Mouse (Mus musculus): ENCODE data around the gene Iqsec1.

Gene Iqsec1

GRCm38 (mm10) chr6:90727826-90728225 lies 260.7 kb downstream of the Iqsec1 start:
- no peak for DNase-seq (ENCODE audit: low spot score)

GRCm38 (mm10) chr6:90726711-90727122 lies 261.8 kb downstream of the Iqsec1 start:
- DNase-seq (ENCODE audit: low spot score), result no peak

GRCm38 (mm10) chr6:90725526-90725925 lies 263.0 kb downstream of the Iqsec1 start:
- DNase-seq (ENCODE audit: low spot score), result no peak

GRCm38 (mm10) chr6:90722993-90723392 lies 265.5 kb downstream of the Iqsec1 start:
- DNase-seq (ENCODE audit: low spot score), result no peak

GRCm38 (mm10) chr6:90720996-90721746 lies 267.3 kb downstream of the Iqsec1 start:
- DNase-seq (ENCODE audit: low spot score), result peak; percentile 42

GRCm38 (mm10) chr6:90720201-90720600 lies 268.3 kb downstream of the Iqsec1 start:
- no peak for DNase-seq (ENCODE audit: low spot score)

- no peak for DNase-seq (ENCODE audit: low spot score)
Measured at GRCm38 (mm10) chr6:90719402-90719801, 269.1 kb downstream of the Iqsec1 start.

- no peak for DNase-seq (ENCODE audit: low spot score)
Measured at GRCm38 (mm10) chr6:90718477-90718876, 270.0 kb downstream of the Iqsec1 start.

GRCm38 (mm10) chr6:90717711-90718110 lies 270.8 kb downstream of the Iqsec1 start:
- DNase-seq (ENCODE audit: low spot score), result no peak

GRCm38 (mm10) chr6:90716853-90717252 lies 271.6 kb downstream of the Iqsec1 start:
- DNase-seq (ENCODE audit: low spot score), result no peak

GRCm38 (mm10) chr6:90716066-90716704 lies 272.3 kb downstream of the Iqsec1 start:
- peak; percentile 74 for DNase-seq (ENCODE audit: low spot score)

- no peak for DNase-seq (ENCODE audit: low spot score)
Measured at GRCm38 (mm10) chr6:90715245-90715905, 273.1 kb downstream of the Iqsec1 start.

- DNase-seq (ENCODE audit: low spot score), result no peak
Measured at GRCm38 (mm10) chr6:90713650-90714049, 274.8 kb downstream of the Iqsec1 start.

- peak; percentile 36 for DNase-seq (ENCODE audit: low spot score)
Measured at GRCm38 (mm10) chr6:90712486-90713480, 275.7 kb downstream of the Iqsec1 start.

- DNase-seq (ENCODE audit: low spot score), result no peak
Measured at GRCm38 (mm10) chr6:90712063-90712462, 276.4 kb downstream of the Iqsec1 start.

GRCm38 (mm10) chr6:90711476-90712035 lies 276.9 kb downstream of the Iqsec1 start:
- DNase-seq (ENCODE audit: low spot score), result no peak

- DNase-seq (ENCODE audit: low spot score), result no peak
Measured at GRCm38 (mm10) chr6:90710778-90711177, 277.7 kb downstream of the Iqsec1 start.

GRCm38 (mm10) chr6:90709929-90710777 lies 278.3 kb downstream of the Iqsec1 start:
- DNase-seq (ENCODE audit: low spot score), result no peak

GRCm38 (mm10) chr6:90708061-90708618 lies 280.3 kb downstream of the Iqsec1 start:
- no peak for DNase-seq (ENCODE audit: low spot score)

- DNase-seq (ENCODE audit: low spot score), result no peak
Measured at GRCm38 (mm10) chr6:90707143-90707542, 281.3 kb downstream of the Iqsec1 start.

Measured in ovary, postnatal 14 days (tissue).